Mouse (Mus musculus): ENCODE measurements around the gene Fbxo24.

Gene Fbxo24

DNA sequence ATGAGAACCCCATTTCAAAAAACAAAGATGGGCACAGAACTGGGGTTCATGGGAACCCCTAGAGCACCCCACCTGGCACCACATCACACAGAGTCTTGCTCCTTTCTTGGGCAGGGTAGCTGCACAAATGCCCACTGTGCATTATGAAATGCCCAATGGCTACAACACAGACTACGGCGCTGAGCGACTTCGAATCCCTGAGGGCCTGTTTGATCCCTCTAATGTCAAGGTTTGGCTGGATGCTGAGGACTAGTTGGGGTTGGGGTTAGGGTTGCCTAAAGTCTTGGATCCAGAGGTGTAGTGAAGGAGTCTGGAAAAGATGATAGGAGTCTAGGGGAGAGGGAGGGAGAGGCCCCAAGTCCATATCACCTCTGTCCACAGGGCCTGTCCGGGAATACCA is 62.4 kb downstream of the Fbxo24 start:
- no peak for DNase-seq (ENCODE audit: extremely low read depth, low read depth, low spot score)

DNA sequence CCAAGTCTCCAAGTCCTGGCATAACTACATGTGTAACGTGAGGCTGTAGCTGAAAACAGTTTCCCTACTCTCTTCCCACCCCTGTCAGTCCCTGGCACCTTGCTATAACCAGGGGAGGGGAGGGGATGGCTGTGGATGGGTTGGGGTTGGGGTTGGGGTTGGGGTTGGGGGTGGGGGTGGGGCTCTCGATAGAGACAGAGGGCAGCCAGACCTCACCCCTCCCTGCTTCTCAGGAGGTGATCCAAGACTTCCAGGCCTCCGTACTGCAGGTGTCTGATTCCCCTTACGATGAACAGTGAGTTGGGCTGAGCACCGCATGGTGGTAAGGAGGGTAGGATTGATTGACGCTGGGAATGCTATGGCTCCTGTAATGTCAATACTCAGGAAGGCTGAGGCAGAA is 63.1 kb downstream of the Fbxo24 start:
- no peak for DNase-seq (ENCODE audit: extremely low read depth, low read depth, low spot score)

DNA sequence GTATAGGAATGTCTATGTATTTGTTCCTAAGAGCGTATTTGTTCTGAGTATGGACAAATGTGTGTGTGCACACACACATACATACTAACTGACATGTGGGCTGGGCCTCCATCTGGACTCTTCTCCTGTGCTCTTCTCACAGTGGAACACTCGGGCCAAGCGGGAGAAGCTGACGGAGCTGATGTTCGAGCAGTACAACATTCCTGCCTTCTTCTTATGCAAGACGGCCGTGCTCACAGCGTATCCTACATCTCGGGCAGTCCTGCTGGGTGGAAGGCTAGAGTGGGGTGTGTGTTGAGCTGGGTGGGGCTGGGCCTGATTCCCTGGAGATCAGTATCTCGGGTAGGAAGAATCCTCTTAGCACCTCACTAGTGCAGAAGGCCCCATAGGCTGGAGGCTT is 65.8 kb downstream of the Fbxo24 start:
- DNase-seq (ENCODE audit: extremely low read depth, low read depth, low spot score) = no peak

Measured in fat pad, adult 2 months (tissue).